Mouse (Mus musculus) lung, postnatal 0 days (tissue): Measurements from ENCODE around the gene Slc7a5.

Experiments
- CTCF ChIP-seq: IDR thresholded peaks from 2 replicates; pipeline ENCODE4 v1.5.1; 2016; ENCODE audit warnings: antibody characterized with exemption, mild to moderate bottlenecking
- EP300 ChIP-seq: IDR thresholded peaks from 2 replicates; pipeline ENCODE4 v1.6.1; 2016; ENCODE audit warnings: antibody characterized with exemption, mild to moderate bottlenecking, control low read depth

- TF ChIP-seq CTCF (no peak), EP300 (no peak)
Measured at GRCm38 (mm10) chr8:121887547-121887946, 19.9 kb downstream of the Slc7a5 start.
